Mouse (Mus musculus) heart, embryonic 12.5 days (tissue): ENCODE measurements around the gene Eno3. TPM values are rescaled to one million over a fixed set of nuclear protein-coding genes. Genes with fewer than 3 reads are reported as not detected.

Experiments used
- ATAC-seq: fragments of 200-750 bp; cut with Nextera tagmentation; 2 replicates; pipeline ENCODE4 v1.8.0; 2017; ENCODE audit warnings: moderate TSS enrichment, moderate library complexity; ENCODE audit not compliant: insufficient number of reproducible peaks, low FRiP score
- H3K27ac ChIP-seq: fragments of 300-500 bp; sonication (generic); 2 replicates; pipeline ENCODE4 v1.5.1; 2016; ENCODE audit warnings: mild to moderate bottlenecking, moderate library complexity; ENCODE audit not compliant: poor library complexity, severe bottlenecking
- H3K27me3 ChIP-seq: fragments of 300-500 bp; sonication (generic); replicated peaks from 2 replicates; pipeline ENCODE4 v1.6.1; 2016; ENCODE audit warnings: mild to moderate bottlenecking, moderate library complexity
- H3K36me3 ChIP-seq: fragments of 300-500 bp; sonication (generic); 2 replicates; pipeline ENCODE4 v1.6.1; 2016; ENCODE audit warnings: mild to moderate bottlenecking, moderate library complexity
- H3K4me1 ChIP-seq: fragments of 300-500 bp; sonication (generic); replicated peaks from 2 replicates; pipeline ENCODE4 v1.6.1; 2016; ENCODE audit warnings: mild to moderate bottlenecking
- H3K4me2 ChIP-seq: fragments of 300-500 bp; sonication (generic); 2 replicates; pipeline ENCODE4 v1.6.1; 2016; ENCODE audit warnings: mild to moderate bottlenecking, moderate library complexity
- H3K4me3 ChIP-seq: fragments of 300-500 bp; sonication (generic); 2 replicates; pipeline ENCODE4 v1.5.1; 2016; ENCODE audit warnings: mild to moderate bottlenecking
- H3K9ac ChIP-seq: fragments of 300-500 bp; sonication (generic); 2 replicates; pipeline ENCODE4 v1.6.1; 2016; ENCODE audit warnings: mild to moderate bottlenecking, moderate library complexity
- H3K9me3 ChIP-seq: fragments of 300-500 bp; sonication (generic); replicated peaks from 2 replicates; pipeline ENCODE4 v1.6.1; 2016; ENCODE audit warnings: mild to moderate bottlenecking, moderate library complexity
- WGBS: fragments of 180-500 bp; shearing (Covaris S2); methylation state at CpG from one replicate; pipeline ENCODE4 v1.1.7; 2016; 5-methylcytosine and 5-hydroxymethylcytosine counted together
- polyA plus RNA-seq: library from polyadenylated mRNA; unstranded; fragments of >200 nt; fragmentation: Nextera tagmentation; extraction: Ambion mirVana; gene quantifications from 2 replicates; pipeline ENCODE4 v1.2.1, GENCODE M21; 2016

Eno3 gene
- polyA plus RNA-seq, 1 experiment from 2014 or later = 238 TPM

GRCm38 (mm10) chr11:70669582-70670345 is 12.8 kb downstream of the Eno3 start:
- 0% methylated on average over 31 of the region's 31 CpGs for WGBS
- Histone ChIP-seq H3K4me2 (peak overlapping the region; percentile 96), H3K4me3 (peak overlapping the region; percentile 74), H3K9ac (peak overlapping the region; percentile 88), H3K27ac (peak overlapping the region; percentile 97), H3K36me3 (peaks cover 44% of the 10 kb centered on the region), H3K27me3 (no peaks in the 10 kb centered on the region), H3K4me1 (peaks cover 29% of the 10 kb centered on the region), H3K9me3 (no peaks in the 10 kb centered on the region)
- ATAC-seq = peak; percentile 14

- H3K4me1 ChIP-seq = peaks cover 29% of the 10 kb centered on the region
- WGBS = 43% methylated on average over 14 of the region's 14 CpGs
- H3K36me3 ChIP-seq = peaks cover 44% of the 10 kb centered on the region
- H3K27ac ChIP-seq = peak overlapping the region; percentile 97
- peak overlapping the region; percentile 74 for H3K4me3 ChIP-seq
- H3K27me3 ChIP-seq = no peaks in the 10 kb centered on the region
- no peaks in the 10 kb centered on the region for H3K9me3 ChIP-seq
- ATAC-seq = no peak
- peak overlapping the region; percentile 96 for H3K4me2 ChIP-seq
- H3K9ac ChIP-seq = peak overlapping the region; percentile 88
Measured at GRCm38 (mm10) chr11:70670483-70670882, 13.5 kb downstream of the Eno3 start.

GRCm38 (mm10) chr11:70671333-70672047 is 14.5 kb downstream of the Eno3 start:
- Histone ChIP-seq H3K27me3 (no peaks in the 10 kb centered on the region), H3K36me3 (peaks cover 47% of the 10 kb centered on the region), H3K4me1 (peaks cover 38% of the 10 kb centered on the region), H3K4me2 (peak overlapping the region; percentile 96), H3K9ac (0 out of 2 replicates have a peak overlapping the region, but pooled peaks have one; percentile 13), H3K27ac (no peak overlapping the region), H3K4me3 (no peak overlapping the region), H3K9me3 (no peaks in the 10 kb centered on the region)
- ATAC-seq = no peak
- 72% methylated on average over 16 of the region's 16 CpGs for WGBS

- Histone ChIP-seq H3K4me2 (no peak overlapping the region), H3K4me1 (peaks cover 29% of the 10 kb centered on the region), H3K36me3 (peaks cover 51% of the 10 kb centered on the region), H3K9me3 (no peaks in the 10 kb centered on the region), H3K4me3 (no peak overlapping the region), H3K27me3 (no peaks in the 10 kb centered on the region), H3K27ac (no peak overlapping the region), H3K9ac (no peak overlapping the region)
- ATAC-seq = no peak
- 78% methylated on average over 6 of the region's 6 CpGs for WGBS
Measured at GRCm38 (mm10) chr11:70674014-70674413, 17.0 kb downstream of the Eno3 start.

GRCm38 (mm10) chr11:70674501-70674900 is 17.5 kb downstream of the Eno3 start:
- Histone ChIP-seq H3K4me1 (peaks cover 29% of the 10 kb centered on the region), H3K27me3 (no peaks in the 10 kb centered on the region), H3K9ac (no peak overlapping the region), H3K9me3 (no peaks in the 10 kb centered on the region), H3K36me3 (peaks cover 56% of the 10 kb centered on the region), H3K4me2 (no peak overlapping the region), H3K27ac (no peak overlapping the region), H3K4me3 (no peak overlapping the region)
- 68% methylated on average over 11 of the region's 11 CpGs for WGBS
- no peak for ATAC-seq

GRCm38 (mm10) chr11:70678092-70678491 is 21.1 kb downstream of the Eno3 start:
- H3K9ac ChIP-seq = no peak overlapping the region
- ATAC-seq = no peak
- 86% methylated on average over 9 of the region's 9 CpGs for WGBS

GRCm38 (mm10) chr11:70678576-70678975 is 21.6 kb downstream of the Eno3 start:
- 86% methylated on average over 2 of the region's 2 CpGs for WGBS
- Histone ChIP-seq H3K36me3 (peaks cover 80% of the 10 kb centered on the region), H3K27me3 (no peaks in the 10 kb centered on the region), H3K9ac (no peak overlapping the region), H3K4me1 (peaks cover 18% of the 10 kb centered on the region), H3K4me2 (no peak overlapping the region), H3K9me3 (no peaks in the 10 kb centered on the region), H3K4me3 (no peak overlapping the region), H3K27ac (no peak overlapping the region)
- no peak for ATAC-seq

More at GRCm38 (mm10) chr11:70678092-70678491, 21.1 kb downstream of the Eno3 start:
- Histone ChIP-seq H3K27ac (no peak overlapping the region), H3K9me3 (no peaks in the 10 kb centered on the region), H3K36me3 (peaks cover 77% of the 10 kb centered on the region), H3K4me3 (no peak overlapping the region), H3K4me2 (no peak overlapping the region), H3K27me3 (no peaks in the 10 kb centered on the region), H3K4me1 (peaks cover 18% of the 10 kb centered on the region)

GRCm38 (mm10) chr11:70679361-70679760 is 22.4 kb downstream of the Eno3 start:
- H3K4me3 ChIP-seq = no peak overlapping the region
- H3K27ac ChIP-seq = no peak overlapping the region
- H3K4me1 ChIP-seq = peaks cover 18% of the 10 kb centered on the region
- no peaks in the 10 kb centered on the region for H3K27me3 ChIP-seq
- H3K9me3 ChIP-seq = no peaks in the 10 kb centered on the region
- peaks cover 81% of the 10 kb centered on the region for H3K36me3 ChIP-seq
- no peak overlapping the region for H3K4me2 ChIP-seq
- WGBS = 92% methylated on average over 8 of the region's 8 CpGs
- H3K9ac ChIP-seq = no peak overlapping the region
- ATAC-seq = no peak

- ATAC-seq = no peak
- peaks cover 18% of the 10 kb centered on the region for H3K4me1 ChIP-seq
- H3K36me3 ChIP-seq = peaks cover 81% of the 10 kb centered on the region
- no peaks in the 10 kb centered on the region for H3K9me3 ChIP-seq
- H3K4me3 ChIP-seq = no peak overlapping the region
- no peak overlapping the region for H3K27ac ChIP-seq
- 83% methylated on average over 8 of the region's 8 CpGs for WGBS
- H3K9ac ChIP-seq = no peak overlapping the region
- no peak overlapping the region for H3K4me2 ChIP-seq
- no peaks in the 10 kb centered on the region for H3K27me3 ChIP-seq
Measured at GRCm38 (mm10) chr11:70679894-70680293, 22.9 kb downstream of the Eno3 start.

GRCm38 (mm10) chr11:70681170-70681569 is 24.2 kb downstream of the Eno3 start:
- peaks cover 12% of the 10 kb centered on the region for H3K4me1 ChIP-seq
- 63% methylated on average over 12 of the region's 12 CpGs for WGBS
- H3K9me3 ChIP-seq = no peaks in the 10 kb centered on the region
- no peaks in the 10 kb centered on the region for H3K27me3 ChIP-seq
- H3K36me3 ChIP-seq = peaks cover 78% of the 10 kb centered on the region
- no peak for ATAC-seq
- H3K27ac ChIP-seq = no peak overlapping the region
- H3K9ac ChIP-seq = no peak overlapping the region
- H3K4me3 ChIP-seq = no peak overlapping the region
- no peak overlapping the region for H3K4me2 ChIP-seq

GRCm38 (mm10) chr11:70681897-70682581 is 25.0 kb downstream of the Eno3 start:
- WGBS = 18% methylated on average over 11 of the region's 11 CpGs
- peak overlapping the region; percentile 28; the same call in 1 of the 2 replicates for H3K9ac ChIP-seq
- H3K4me2 ChIP-seq = peak overlapping the region; percentile 23; the same call in 1 of the 2 replicates
- no peaks in the 10 kb centered on the region for H3K27me3 ChIP-seq
- H3K36me3 ChIP-seq = peaks cover 71% of the 10 kb centered on the region
- ATAC-seq = 0 out of 2 replicates have a peak, but pooled peaks have one; percentile 39
- H3K4me1 ChIP-seq = peaks cover 15% of the 10 kb centered on the region
- H3K4me3 ChIP-seq = no peak overlapping the region
- no peak overlapping the region for H3K27ac ChIP-seq
- H3K9me3 ChIP-seq = no peaks in the 10 kb centered on the region
